Mouse (Mus musculus) megakaryocyte, embryonic 14.5 days (primary cell): ENCODE results near the gene Il31ra.

Source experiments
- FLI1 ChIP-seq: IDR thresholded peaks from 2 replicates; pipeline ENCODE4 v1.6.1; 2012; ENCODE audit warnings: low read length, inconsistent platforms, mixed read lengths
- GATA1 ChIP-seq: IDR thresholded peaks from 3 replicates; pipeline ENCODE4 v1.6.1; 2012; ENCODE audit warnings: mixed read lengths, low read length, inconsistent platforms, borderline replicate concordance

- no peak for TF ChIP-seq FLI1
- TF ChIP-seq GATA1 = no peak
These were observed 33.5 kb downstream of the Il31ra start for GRCm38 (mm10) chr13:112560554-112561138.
